In the genomic region with DNA sequence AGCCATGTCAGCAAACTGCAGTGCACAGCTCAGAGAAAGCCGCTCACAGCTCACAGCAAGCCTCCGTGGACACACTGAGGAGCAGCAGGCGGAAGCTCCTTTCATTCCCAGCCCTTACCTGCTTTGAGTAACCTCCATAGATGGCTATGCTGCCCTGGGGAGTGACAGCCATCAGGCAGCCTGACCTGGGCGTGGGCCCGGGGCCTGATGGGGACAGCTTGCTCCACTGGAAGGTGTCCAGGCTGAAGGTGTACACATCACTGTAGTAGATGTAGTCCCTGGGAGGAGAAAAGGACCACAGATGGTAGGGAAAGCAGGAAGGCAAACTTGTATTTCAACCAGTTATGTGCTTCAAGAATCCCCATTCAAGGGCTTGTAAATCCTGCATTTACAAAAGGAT, we compare ENCODE assay signal across 16 mouse cellular contexts.
"Had no signal": no experiment of that assay in that cellular context is flagged by ENCODE, and none has a peak within 500 bp of the region (broad histone marks: within the 10 kb centered on the region; RNA-seq: fewer than 3 reads in every experiment).

No protein-coding gene starts in this region.

- ATAC-seq: liver, postnatal 0 days; lung, postnatal 0 days; midbrain, embryonic 15.5 days had no signal

- H3K27ac ChIP-seq: lung, embryonic 15.5 days; macrophage; midbrain, embryonic 12.5 days; midbrain, embryonic 15.5 days; neural tube, embryonic 12.5 days; stomach, embryonic 15.5 days; stomach, postnatal 0 days had no signal

- DNase-seq: liver, postnatal 0 days; lung, adult 2 months; lung, postnatal 14 days; right cerebral cortex, postnatal 14 days; thymus, adult 2 months; thymus, postnatal 25 days; thymus, postnatal 4 days had no signal

- H3K9ac ChIP-seq: liver, postnatal 0 days; lung, embryonic 15.5 days; midbrain, embryonic 15.5 days; neural tube, embryonic 12.5 days; stomach, embryonic 15.5 days had no signal

- H3K9me3 ChIP-seq: lung, embryonic 15.5 days; megakaryocyte, embryonic 14.5 days; midbrain, embryonic 12.5 days; midbrain, embryonic 15.5 days; neural tube, embryonic 12.5 days; stomach, embryonic 15.5 days had no signal

- H3K4me1 ChIP-seq: lung, embryonic 15.5 days; midbrain, embryonic 12.5 days; midbrain, embryonic 15.5 days; neural tube, embryonic 12.5 days; stomach, embryonic 15.5 days had no signal

- H3K4me3 ChIP-seq: lung, embryonic 15.5 days; megakaryocyte, embryonic 14.5 days; midbrain, embryonic 12.5 days; midbrain, embryonic 15.5 days; neural tube, embryonic 12.5 days; stomach, embryonic 15.5 days had no signal

- H3K27me3 ChIP-seq: lung, embryonic 15.5 days; megakaryocyte, embryonic 14.5 days; midbrain, embryonic 12.5 days; midbrain, embryonic 15.5 days; neural tube, embryonic 12.5 days; stomach, embryonic 15.5 days had no signal

- H3K4me2 ChIP-seq: lung, embryonic 15.5 days; midbrain, embryonic 12.5 days; midbrain, embryonic 15.5 days; neural tube, embryonic 12.5 days; stomach, embryonic 15.5 days had no signal
